Mouse (Mus musculus) liver, postnatal 0 days (tissue): ENCODE data around the gene Syt11.
"Not testable (repeated sequence)": the region's sequence is repeated elsewhere in the genome, so short reads cannot be mapped to it uniquely, and the experiment has no call there.

Source experiments
- CTCF ChIP-seq: sonication (generic); IDR thresholded peaks from 2 replicates; pipeline ENCODE4 v1.5.1; 2016; ENCODE audit warnings: antibody characterized with exemption, low read depth
- EP300 ChIP-seq: IDR thresholded peaks from 2 replicates; pipeline ENCODE4 v1.6.1; 2016; ENCODE audit warnings: antibody characterized with exemption, low read depth, mild to moderate bottlenecking

DNA sequence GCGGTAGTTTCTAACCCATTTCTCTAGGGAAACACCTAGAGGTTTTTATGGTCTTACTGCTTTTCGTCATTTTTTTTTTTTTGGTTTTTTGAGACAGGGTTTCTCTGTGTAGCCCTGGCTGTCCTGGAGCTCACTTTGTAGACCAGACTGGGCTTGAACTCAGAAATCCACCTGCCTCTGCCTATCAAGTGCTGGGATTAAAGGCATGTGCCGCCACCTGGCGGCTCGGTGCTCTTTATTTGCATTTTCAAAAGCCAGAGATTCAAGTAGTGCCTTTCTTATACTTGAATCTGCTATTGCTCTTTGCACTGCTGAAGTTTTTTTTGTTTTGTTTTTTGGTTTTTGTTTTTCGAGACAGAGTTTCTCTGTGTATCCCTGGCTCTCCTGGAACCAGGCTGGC is 22.5 kb upstream of the Syt11 start:
- TF ChIP-seq CTCF, result 0 out of 2 replicates have a peak, but pooled peaks have one; percentile 13
- TF ChIP-seq EP300, result not testable (repeated sequence)
